10 mouse cellular contexts compared by ENCODE assay signal in the genomic region with DNA sequence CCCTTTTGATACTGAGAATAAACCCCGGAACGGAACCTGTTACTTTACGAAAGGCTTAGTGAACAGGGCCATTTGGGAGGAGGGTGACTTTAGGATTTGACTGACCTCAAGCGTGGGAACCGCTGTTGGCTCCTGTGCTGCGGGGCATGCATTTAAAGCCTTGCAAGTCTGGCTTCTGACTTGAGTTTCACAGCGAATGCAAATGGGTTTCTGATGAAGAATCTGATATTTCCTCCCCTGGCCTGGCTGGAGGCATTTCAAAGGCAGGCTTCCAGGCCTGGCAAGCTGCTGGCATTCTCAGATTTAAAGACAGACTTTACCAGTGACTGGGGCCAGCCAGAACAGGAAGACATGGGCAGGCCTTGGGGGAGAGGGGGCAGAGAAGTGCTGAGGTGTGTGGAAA.
A peak's percentile ranks its signal among the peaks of the same experiment; 100 is the strongest.
DNase-seq lines count a peak whose midpoint lies in the region; ATAC-seq lines count a peak whose summit lies in the region.
"Had no signal": no experiment of that assay in that cellular context is flagged by ENCODE, and none has a peak within 500 bp of the region (broad histone marks: within the 10 kb centered on the region; RNA-seq: fewer than 3 reads in every experiment).

No protein-coding gene starts in this region.

- H3K36me3 ChIP-seq in heart, embryonic 12.5 days: no peaks in the 10 kb centered on the region
- no peaks in the 10 kb centered on the region for H3K36me3 ChIP-seq in neural tube, embryonic 15.5 days
- no peaks in the 10 kb centered on the region for H3K36me3 ChIP-seq in midbrain, embryonic 13.5 days
- H3K36me3 ChIP-seq: embryonic facial prominence, embryonic 13.5 days had no signal

- WGBS in heart, embryonic 12.5 days: 32% methylated on average over 7 of the region's 7 CpGs
- 60% methylated on average over 7 of the region's 7 CpGs for WGBS in neural tube, embryonic 15.5 days
- WGBS in midbrain, embryonic 13.5 days: 19% methylated on average over 7 of the region's 7 CpGs

- H3K27me3 ChIP-seq in heart, embryonic 12.5 days (replicated peaks): peaks cover 5% of the 10 kb centered on the region; the same call in 1 of the 2 replicates
- no peaks in the 10 kb centered on the region for H3K27me3 ChIP-seq in neural tube, embryonic 15.5 days (replicated peaks)
- peaks cover 18% of the 10 kb centered on the region; the same call in 1 of the 2 replicates for H3K27me3 ChIP-seq in midbrain, embryonic 13.5 days
- H3K27me3 ChIP-seq: embryonic facial prominence, embryonic 13.5 days had no signal

- H3K4me2 ChIP-seq in heart, embryonic 12.5 days: peak overlapping the region; percentile 45; the same call in 1 of the 2 replicates
- no peak overlapping the region for H3K4me2 ChIP-seq in neural tube, embryonic 15.5 days
- no peak overlapping the region for H3K4me2 ChIP-seq in midbrain, embryonic 13.5 days (replicated peaks)
- H3K4me2 ChIP-seq: embryonic facial prominence, embryonic 13.5 days had no signal

- no peak; the same call in 1 of the 2 replicates for ATAC-seq in heart, embryonic 12.5 days (ENCODE audit: insufficient number of reproducible peaks, low FRiP score)
- ATAC-seq in neural tube, embryonic 15.5 days (ENCODE audit: low FRiP score): no peak
- no peak for ATAC-seq in midbrain, embryonic 13.5 days

- no peak overlapping the region for H3K9ac ChIP-seq in heart, embryonic 12.5 days
- H3K9ac ChIP-seq in neural tube, embryonic 15.5 days (replicated peaks): no peak overlapping the region
- H3K9ac ChIP-seq in midbrain, embryonic 13.5 days (replicated peaks): no peak overlapping the region
- H3K9ac ChIP-seq: embryonic facial prominence, embryonic 13.5 days had no signal

- H3K4me1 ChIP-seq in heart, embryonic 12.5 days (replicated peaks): peaks cover 20% of the 10 kb centered on the region
- H3K4me1 ChIP-seq in neural tube, embryonic 15.5 days: peaks cover 13% of the 10 kb centered on the region; the same call in 1 of the 2 replicates
- H3K4me1 ChIP-seq in midbrain, embryonic 13.5 days (replicated peaks): peaks cover 24% of the 10 kb centered on the region

- no peaks in the 10 kb centered on the region for H3K9me3 ChIP-seq in heart, embryonic 12.5 days (replicated peaks)
- no peaks in the 10 kb centered on the region for H3K9me3 ChIP-seq in neural tube, embryonic 15.5 days (replicated peaks)
- H3K9me3 ChIP-seq in midbrain, embryonic 13.5 days: no peaks in the 10 kb centered on the region
- H3K9me3 ChIP-seq: embryonic facial prominence, embryonic 13.5 days had no signal

- no peak overlapping the region for H3K4me3 ChIP-seq in heart, embryonic 12.5 days
- H3K4me3 ChIP-seq in neural tube, embryonic 15.5 days (replicated peaks): no peak overlapping the region
- H3K4me3 ChIP-seq in midbrain, embryonic 13.5 days (replicated peaks): no peak overlapping the region
- H3K4me3 ChIP-seq: embryonic facial prominence, embryonic 13.5 days had no signal

- no peak overlapping the region for H3K27ac ChIP-seq in heart, embryonic 12.5 days (ENCODE audit: poor library complexity, severe bottlenecking)
- peak overlapping the region; percentile 28; the same call in 1 of the 2 replicates for H3K27ac ChIP-seq in neural tube, embryonic 15.5 days (replicated peaks)
- peak overlapping the region; percentile 51; the same call in 1 of the 2 replicates for H3K27ac ChIP-seq in midbrain, embryonic 13.5 days
- H3K27ac ChIP-seq: embryonic facial prominence, embryonic 13.5 days had no signal

- DNase-seq in heart, adult 18-20 months: no peak
- DNase-seq in neural tube, embryonic 10.5 days (ENCODE audit: extremely low spot score, low spot score): no peak
- DNase-seq in gastrocnemius, postnatal 10 days: peak; percentile 49
- DNase-seq in left cerebral cortex, adult 8-10 months (ENCODE audit: low spot score in 2 of 2): no peak
- DNase-seq in thymus, postnatal 0 days (ENCODE audit: low spot score): no peak
- DNase-seq: liver had no signal
